Mouse (Mus musculus) CD4-positive, CD25-positive, alpha-beta regulatory T cell, adult 2 months (primary cell): ENCODE measurements around the gene Mag.
"Not testable (repeated sequence)": the region's sequence is repeated elsewhere in the genome, so short reads cannot be mapped to it uniquely, and the experiment has no call there.

Experiments used
- DNase-seq: peaks from one replicate; pipeline ENCODE4 v3.0.0-alpha.2; 2012; ENCODE audit warnings: low read depth, low spot score

The Mag gene

DNA sequence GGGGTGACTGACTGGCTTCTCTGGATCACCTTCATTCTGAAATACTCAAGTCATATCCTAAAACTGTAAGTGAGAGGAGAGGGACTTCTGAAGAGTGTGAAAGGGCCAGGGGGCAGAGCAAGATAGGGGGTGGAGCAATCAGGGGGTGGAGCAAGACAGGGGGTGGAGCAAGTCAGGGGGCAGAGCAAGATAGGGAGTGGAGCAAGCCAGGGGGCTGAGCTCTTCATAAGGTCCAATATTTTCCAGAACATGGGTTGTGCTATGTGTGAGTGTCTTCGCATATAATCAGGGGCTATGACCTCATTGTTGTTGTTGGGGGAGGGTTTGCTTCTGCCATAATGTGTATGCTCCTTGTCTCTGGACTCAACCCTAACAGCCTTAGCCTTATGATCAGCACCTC lies 25.4 kb upstream of the Mag start:
- DNase-seq, result not testable (repeated sequence)

DNA sequence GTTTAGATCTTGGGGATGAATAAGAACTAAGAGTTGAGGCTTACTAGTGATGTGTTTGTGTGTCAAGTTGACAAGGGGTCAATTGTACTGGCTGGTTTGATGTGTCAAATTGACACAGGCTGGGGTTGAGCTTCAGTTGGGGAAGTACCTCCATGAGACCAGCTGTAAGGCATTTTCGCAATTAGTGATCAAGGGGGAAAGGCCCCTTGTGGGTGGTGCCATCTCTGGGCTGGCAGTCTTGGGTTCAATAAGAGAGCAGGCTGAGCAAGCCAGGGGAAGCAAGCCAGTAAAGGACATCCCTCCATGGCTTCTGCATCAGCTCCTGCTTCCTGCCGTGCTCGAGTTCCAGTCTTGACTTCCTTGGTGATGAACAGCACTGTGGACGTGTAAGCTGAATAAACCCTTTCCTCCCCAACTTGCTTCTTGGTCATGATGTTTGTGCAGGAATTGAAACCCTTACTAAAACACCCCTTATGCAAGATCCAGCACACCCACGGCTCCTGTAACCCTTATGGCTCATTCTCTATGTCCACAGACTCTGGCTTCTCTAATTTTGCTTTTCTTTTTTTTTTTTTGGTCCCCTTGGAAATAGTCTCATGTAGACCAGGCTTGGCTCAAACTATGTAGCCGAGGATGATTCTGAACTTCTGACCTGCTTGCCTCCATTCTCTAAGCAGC lies 20.9 kb upstream of the Mag start:
- not testable (repeated sequence) for DNase-seq

DNA sequence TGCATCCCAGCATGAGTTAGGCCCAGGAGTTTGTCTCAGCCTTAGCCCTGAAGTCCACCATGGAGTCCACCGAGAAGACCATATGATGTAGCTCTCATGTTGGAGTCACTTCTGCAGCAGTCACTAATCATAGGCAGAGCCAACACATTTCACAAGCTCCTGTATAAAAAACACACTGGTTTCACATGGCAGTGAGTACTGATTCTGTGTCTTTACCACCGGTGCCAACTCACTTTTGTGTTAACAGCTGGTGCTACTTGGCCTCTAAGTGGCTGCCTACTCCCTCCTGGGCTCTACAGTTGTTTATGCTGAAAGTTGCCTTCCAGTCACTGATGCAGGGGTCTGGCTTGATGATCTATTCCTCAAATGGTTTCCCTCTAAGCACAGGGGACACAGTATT lies 9.9 kb upstream of the Mag start, which contains the start of gene Hamp2:
Gene Hamp2, minus strand, starts transcription at position 101 of the 400 bp plus-strand sequence.
- not testable (repeated sequence) for DNase-seq

DNA sequence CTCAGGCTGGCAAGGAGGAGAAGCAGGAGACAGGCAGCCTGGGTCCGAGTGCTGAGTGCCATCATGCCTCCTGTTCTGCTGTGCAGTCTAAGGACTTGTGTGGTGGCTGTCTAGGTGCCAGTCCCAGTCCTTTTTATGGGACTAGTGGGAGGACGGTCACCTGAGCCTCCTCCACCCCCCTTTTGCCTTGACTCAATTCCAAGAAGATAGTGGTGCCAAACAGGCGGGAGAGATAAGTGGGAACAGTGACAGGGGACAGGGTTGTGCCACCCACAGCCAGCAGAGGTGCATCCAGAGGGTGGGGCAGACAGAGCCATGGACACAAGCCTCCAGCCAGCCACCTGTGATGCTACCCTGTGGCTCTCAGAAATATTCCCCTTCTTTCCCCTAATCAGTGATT lies 9.4 kb upstream of the Mag start:
- DNase-seq, result no peak

DNA sequence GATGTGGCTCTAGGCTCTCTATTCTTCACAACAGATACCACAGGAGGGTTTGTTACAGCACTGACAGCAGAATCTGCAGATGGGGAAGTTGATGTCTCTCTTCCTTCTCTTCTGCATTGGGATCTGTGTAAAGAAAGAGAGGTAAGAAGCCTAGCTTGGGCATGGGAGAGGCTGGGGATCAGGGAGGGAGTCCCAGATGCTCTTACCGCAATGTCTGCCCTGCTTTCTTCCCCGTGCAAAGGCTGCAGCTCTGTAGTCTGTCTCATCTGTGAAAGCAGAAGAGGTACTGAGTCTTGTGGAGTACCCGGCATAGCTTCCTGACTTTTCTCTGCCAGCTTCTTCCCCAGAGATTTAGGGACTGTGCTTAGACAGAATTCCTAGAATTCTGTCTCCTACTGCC lies 7.8 kb upstream of the Mag start:
- DNase-seq, result not testable (repeated sequence)

DNA sequence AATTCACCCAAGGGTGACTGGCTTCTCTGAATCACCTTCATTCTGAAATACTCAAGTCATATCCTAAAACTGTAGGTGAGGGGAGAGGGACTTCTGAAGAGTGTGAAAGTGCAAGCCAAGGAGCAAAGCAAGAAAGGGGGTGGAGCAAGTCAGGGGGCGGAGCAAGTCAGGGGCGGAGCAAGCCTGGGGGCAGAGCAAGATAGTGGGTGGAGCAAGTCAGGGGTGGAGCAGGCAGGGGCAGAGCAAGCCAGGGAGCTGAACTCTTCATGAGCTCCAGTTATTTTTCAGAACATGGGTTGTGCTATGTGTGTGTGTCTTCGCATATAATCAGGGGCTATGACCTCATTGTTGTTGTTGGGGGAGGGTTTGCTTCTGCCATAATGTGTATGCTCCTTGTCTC lies 5.5 kb upstream of the Mag start:
- DNase-seq, result peak; percentile 39

DNA sequence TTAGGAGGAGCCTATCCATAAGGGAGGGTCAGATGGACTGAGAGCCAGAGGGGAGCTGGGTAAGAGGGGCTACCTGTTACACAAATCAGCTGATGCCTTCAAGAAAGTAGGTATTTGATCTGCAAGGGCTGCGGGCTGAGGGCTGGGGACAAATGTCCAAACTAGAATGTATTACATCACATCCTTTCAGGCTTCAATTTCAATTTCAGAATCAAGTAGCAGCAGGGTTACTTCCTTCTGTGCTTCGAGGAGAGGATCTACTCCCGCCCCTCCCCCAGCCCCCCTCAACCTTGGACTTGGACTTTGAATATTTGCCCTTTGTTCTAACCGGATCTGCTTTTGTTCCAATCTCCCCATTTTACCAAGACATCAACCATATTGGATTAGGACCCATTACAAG lies 2.5 kb upstream of the Mag start:
- DNase-seq, result no peak

DNA sequence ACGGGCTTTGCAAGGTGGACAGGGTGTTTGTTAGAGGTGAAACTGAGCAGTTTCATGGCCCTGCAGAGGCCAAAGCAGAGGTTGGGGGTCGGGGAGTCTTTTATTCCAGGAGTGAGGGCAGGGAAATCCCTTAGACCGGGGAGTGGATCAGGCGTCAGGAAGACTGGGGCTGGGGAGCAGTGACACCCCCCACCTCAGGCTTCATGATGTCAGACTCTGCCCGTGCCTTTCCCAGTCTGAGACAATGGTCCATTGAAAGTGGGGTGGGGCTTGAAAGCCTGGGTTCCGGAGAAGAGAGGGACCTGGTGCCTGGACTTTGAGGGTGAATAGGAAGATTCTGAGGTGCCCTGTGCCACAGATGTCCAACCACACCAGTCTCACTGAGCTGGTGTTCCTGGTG lies 2.0 kb upstream of the Mag start:
- no peak for DNase-seq

DNA sequence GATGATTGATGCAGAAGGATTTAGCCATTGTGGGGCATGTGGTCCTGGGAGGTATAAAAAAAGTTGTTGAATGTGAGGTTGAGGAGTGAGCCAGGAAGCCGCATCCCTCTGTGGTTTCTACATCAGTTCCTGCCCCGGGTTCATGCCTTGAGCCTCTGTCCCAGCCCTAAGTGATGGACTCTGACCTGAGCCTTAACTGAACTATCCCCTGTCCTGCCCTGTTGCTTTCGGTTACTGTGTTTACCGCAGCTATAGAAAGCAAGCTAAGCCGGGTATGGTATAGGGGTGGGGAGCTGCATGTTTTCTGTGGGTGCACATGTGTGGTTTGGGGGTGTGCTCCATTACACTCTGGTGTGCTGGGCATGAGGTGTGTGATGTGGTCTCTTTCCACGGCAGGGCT lies 4.9 kb downstream of the Mag start:
- DNase-seq, result no peak

DNA sequence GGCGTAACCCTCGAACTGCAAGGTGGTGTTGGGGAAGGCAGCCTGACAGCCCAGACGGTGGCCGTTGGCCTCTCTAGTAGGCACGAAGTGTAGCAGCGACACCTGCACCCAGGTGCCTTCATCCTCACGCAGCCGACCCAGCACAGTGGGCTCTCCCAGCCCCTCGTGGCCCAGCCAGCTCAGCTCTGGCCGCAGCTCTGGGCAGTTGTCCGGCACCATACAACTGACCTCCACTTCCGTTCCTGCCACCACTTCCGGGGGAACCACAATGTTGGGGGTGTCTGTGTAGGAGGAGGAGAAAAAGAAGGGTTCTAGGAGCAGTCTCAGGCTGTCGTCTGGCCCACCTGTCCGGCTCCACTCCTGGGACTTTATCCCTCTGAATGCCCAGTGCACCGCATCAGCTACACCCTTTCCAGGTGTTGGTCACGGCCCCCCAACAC lies 5.7 kb downstream of the Mag start:
- no peak for DNase-seq

DNA sequence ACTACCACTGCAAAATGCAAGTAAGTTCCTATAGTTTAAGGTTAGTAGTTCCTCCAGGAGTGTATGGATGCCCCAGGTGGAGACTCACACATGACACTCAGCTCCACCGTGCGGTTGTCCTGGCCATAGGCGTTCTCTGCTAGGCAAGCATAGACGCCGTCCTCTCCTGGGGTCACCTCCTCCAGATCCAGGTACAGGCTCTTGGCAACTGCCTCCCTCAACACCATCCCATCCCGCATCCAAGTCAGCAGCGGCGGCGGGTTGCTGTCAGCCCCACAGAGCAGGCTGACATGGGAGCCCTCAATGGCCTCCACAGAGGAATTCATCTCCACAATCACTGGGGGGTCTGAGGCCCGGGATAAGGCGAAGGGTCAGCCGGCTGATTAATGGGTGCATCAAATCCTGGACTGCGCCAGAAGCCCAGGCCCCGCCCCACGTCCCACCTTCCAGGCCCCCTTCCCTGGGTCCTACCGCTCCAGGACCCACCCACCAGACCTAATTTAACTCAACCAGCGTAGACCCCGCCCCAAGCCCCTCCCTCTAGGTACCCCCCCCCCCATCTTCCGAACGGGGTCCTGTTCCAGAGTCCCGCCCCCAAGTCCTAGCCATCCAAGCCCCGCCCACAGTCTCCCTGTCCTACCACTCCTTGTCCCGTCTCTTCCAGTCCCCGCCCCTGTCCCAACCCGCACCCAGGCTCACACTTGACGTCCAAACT lies 6.2 kb downstream of the Mag start:
- no peak for DNase-seq

DNA sequence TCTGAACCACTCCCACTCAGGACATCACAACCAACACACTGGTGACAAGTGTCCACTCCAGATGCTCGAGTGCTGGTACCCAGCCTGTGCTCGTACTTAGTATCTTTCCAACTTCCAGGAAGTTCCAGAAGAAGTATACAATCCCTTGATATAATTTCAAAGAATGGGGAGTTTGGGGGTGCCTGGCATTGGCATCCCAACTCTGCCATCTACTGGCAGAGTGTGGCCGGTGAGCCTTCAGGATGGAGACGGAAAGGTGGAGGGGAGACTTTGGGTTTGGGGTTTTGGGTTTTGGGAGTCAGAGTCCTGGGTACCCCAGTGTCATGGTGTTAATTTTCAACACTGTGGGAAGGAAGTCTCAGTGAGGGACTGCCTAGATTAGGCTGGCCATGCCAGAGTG lies 10.6 kb downstream of the Mag start:
- DNase-seq, result peak; percentile 60

DNA sequence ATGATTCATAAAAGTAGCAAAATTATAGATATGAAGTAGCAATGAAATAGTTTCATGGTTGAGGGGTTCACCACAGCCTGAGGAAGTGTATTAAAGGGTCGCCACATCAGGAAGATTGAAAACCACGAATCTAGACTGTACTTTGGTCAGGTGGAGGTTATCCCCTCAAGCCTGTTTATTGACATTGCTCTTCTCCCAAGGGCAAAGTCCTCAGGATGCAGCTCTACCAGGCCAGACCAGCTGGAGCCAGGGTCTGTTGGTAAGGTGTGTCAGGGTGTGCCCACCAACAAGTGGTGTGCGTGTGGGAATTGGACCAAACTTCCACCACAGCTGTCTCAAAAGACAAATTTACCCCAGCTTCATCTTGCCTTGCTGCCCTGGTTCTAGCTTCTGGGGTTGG lies 19.5 kb downstream of the Mag start:
- no peak for DNase-seq

DNA sequence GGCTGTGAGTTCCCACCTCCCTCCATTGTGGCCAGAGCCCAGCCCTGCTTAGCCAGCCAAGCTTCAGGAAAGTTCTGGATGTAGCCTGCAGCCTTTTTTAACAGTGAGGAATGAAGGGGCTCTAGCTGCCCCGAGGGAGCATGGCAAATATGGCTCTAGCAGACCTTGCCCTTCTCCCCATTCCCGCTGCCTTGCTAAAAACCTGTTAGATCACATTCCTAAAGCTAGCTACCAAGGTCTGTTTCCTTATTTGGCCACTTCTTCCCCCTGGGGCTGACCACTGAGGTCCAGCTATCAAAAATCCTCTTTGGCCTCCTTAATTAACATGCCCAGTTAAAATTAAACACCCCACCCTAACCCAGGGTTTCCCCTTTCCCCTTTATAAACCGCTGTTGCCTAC lies 22.2 kb downstream of the Mag start:
- DNase-seq, result no peak

DNA sequence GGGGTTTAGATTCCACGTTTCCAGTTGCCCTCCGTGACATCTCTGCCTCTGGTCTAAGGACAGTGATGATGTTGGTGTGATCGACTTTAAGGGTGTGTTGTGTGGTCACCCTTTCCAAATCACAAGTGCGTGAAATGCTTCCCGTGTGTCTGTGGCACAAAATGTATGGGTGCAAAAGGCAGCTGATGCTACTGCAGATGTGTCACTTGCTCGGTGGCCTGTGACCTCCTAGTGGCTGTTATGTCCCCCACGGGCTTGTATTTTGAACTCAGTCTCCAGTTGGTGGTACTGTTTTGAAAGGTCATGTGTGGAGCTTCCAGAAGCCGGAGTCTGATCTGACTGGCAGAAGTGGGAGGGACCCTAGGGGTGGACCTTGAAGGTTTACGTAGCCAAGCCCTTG lies 22.9 kb downstream of the Mag start:
- DNase-seq, result no peak

DNA sequence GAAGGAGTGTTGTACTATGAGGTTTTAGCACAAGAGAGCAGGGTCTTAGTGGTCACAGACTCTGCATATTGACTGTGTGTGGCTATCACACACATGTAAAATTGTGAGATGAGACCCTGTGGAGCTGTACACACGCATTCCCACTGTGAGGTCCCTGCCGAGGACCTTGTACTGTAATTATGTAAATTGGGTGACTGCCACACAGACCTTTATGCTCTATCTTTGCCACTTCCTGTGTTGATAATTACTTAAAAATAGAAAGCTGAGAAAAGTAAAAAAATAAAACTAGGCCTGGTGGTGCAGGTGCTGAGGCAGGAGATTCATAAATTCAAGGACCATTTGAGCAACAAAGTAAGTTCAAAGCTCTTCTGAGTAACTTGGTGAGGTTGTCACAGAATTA lies 24.0 kb downstream of the Mag start:
- DNase-seq, result peak; percentile 26

DNA sequence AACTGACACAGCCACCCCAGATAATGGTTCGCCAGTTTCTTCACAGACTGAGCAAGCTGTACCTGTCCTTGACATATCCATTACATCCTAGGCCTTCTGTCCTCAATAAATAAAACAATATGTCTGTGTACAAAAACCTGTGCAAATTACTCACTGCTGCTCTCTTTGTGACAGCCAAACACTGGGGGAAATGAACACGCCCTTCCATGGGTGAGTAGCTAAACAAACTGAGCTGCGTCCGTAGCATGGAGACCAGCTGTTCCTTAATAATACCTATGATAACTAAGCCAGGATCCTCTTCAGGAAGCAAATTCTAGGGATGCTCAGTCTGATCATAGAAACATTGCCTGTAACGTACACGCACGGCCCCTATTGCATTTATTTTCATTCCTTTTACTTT lies 25.9 kb downstream of the Mag start:
- DNase-seq, result no peak

DNA sequence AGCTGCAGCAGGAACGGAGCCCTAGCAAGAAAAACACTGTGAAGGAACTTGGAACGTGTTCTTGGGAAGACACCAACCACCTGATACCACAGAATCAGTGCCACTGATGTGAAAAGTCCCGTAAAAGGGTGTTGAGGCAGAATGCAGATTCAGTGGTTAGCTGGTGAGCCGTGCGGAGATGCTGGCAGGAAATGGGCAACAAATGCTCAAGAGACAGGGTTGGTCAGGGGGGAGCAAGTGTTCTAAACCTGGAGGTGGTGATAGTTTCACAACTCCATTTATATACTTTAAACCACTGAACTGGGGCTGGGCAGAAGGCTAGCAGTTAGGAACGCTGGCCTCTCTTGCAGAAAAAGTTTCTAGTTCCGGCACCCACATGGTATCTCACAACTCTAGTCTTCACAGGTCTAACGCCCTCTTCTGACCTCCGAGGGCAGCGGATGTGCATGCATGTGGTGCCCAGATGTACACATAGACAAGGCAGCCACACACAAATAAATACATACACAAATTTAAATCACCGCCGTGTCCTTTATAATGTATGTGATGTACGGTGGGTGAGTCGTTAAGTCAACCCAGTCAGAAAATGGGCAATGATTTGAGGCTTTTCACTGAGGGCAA lies 27.0 kb downstream of the Mag start:
- DNase-seq, result peak; percentile 61

DNA sequence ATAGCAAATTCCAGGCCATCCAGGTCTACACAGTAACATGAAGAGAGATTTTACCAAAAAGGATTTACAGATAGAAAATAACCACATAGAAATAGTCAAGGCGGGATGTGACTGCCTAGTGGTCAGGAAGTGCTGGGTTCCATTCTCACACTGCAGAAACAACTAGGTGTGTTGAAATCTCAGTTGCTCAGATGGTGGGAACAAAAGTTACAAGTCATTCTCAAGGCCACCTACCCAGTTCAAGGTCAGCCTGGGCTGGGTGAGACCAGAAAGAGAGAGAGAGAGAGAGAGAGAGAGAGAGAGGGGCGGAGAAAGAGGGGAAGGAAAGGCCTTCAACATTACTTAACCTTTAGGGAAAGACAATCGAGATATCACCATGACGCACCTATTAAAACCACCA lies 27.8 kb downstream of the Mag start:
- DNase-seq, result no peak

DNA sequence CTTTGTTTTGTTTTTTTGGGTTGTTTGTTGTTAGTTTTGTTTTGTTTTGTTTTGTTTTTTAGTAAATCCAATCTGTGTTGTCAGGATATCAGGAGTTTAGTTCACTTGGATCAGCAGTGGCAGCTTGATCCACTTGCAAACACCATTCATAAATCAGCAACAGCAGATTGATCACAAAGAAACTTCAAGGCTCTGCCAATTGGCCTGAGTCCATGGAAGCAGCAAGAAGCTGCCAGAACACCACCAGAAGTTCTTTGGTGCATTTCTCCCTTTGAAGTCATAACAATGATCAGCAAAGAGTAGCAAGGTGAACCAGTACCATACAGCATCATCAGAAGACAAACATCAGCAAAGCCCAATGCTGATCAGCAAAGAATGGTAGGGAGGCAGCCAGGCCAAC lies 30.6 kb downstream of the Mag start:
- no peak for DNase-seq

DNA sequence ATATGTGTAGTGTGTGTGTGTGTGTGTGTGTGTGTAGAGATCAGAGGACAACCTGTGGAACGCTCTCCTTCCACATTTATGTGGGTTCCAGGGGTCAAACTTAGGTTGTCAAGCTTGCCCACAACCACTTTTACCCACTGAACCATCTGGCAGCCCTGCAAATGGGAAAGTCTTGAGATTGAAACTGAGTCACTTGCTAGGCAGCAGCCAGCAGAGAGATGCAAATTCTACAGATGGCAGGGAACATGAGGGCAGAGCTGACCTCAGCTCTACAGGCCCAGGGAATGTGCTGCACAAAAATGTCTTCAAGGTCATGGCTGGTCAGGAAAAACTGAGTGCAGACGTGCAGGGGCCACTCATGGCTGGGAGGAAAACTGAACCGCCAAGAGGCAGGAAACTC lies 33.3 kb downstream of the Mag start:
- no peak for DNase-seq

DNA sequence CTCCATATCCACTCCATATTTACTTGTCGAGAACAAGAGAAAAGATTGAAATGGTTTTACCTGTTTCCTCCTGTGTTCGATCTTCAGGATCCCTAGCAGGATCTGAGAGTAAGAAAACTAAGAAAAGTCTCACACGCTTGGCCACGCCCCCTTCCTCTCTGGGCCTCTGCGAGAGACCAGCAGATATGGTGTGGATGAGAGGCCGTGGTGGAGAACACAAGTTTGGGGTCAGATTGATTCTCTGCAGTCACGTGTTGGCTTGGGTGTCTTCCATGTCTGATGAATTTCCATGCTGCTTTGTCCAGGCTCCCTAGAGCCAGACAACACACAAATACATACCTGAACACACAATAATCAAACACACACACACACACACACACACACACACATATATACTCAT lies 34.5 kb downstream of the Mag start, which contains the start of gene Cd22:
Gene Cd22, minus strand, starts transcription at position 167 of the 400 bp plus-strand sequence.
- peak; percentile 41 for DNase-seq

DNA sequence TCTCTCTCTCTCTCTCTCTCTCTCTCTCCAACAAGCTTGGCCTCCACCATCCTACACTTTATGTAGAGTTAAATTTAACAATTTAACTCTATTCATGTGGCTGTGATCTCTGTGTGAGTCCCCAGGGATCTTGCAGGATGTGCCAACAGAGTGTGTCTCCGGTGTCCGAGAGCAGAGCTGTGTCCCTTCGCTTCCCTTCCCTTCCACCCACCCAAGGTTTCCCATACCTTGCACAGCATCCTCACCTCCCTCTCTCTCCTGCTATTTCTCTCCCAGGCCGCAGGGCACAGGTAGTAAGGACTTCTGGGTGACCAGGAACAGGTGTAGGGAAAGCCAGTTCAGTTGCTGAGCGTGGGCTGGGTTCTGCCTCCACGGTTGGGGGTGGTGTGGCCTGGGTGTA lies 35.7 kb downstream of the Mag start:
- no peak for DNase-seq
